Mouse (Mus musculus) common myeloid progenitor, adult 5-6 weeks (primary cell): ENCODE results near the gene Slc36a3. TPM values are rescaled to one million over a fixed set of nuclear protein-coding genes. Genes with fewer than 3 reads are reported as not detected.

Experiments
- ATAC-seq: replicated peaks from 2 replicates; pipeline ENCODE4 v1.8.0; 2016; ENCODE audit warnings: low read depth, mild to moderate bottlenecking, moderate TSS enrichment, inconsistent platforms; ENCODE audit not compliant: poor library complexity, severe bottlenecking
- total RNA-seq: library from RNA; stranded (forward); fragments of 200-1000, 187-1606 nt; gene quantifications from 2 replicates; pipeline ENCODE4 v1.2.3, GENCODE M21; 2017

Gene Slc36a3
- total RNA-seq = not detected in 2 replicates

GRCm38 (mm10) chr11:55151608-55152007 is at the start of gene Slc36a3:
TSS of gene Slc36a3 (minus strand) at chr11:55151708.
- ATAC-seq = no peak

GRCm38 (mm10) chr11:55197740-55198510 is 46.4 kb upstream of the Slc36a3 start:
- ATAC-seq = peak; percentile 91

DNA sequence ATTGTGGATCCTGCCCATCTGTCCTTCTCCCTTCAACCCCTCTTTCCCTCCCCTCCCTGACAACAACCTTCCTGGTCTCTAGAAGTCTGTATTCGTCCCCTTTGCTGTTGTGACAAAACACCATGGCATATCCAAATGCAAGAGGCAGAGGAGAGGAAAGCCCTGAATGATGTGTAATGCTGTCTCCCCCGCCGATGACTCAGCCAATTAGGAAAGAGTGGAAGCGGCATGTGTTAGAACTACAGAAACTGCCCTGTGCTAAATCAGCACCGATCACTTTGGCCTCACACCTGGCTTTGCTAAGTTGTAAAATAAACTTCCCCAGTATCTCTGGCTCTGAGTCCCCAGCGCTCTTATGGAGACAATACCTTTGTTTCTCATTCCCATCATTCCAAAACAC is 45.6 kb upstream of the Slc36a3 start:
- ATAC-seq = peak; percentile 34

DNA sequence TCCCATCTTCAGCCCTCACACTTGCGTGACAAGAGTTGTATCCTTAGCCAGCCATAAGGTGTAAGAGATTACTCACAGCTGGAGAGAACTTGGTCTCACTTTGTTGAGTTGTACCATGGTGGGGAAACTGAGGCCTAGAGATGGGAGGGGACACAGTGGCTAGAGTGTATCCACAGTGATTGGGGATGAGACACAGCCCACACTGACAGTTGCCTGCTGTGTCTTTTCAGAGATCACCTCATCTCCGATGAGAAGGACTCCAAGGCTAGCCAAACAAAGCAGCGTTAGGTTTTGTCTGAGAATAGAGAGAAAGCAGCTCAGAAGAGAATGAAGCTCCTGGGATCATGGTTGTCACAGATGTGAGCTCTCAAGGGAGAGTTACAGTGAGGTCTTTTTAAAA is 38.7 kb upstream of the Slc36a3 start:
- ATAC-seq = no peak

GRCm38 (mm10) chr11:55187777-55188176 is 36.3 kb upstream of the Slc36a3 start:
- no peak for ATAC-seq

GRCm38 (mm10) chr11:55187292-55187691 is 35.8 kb upstream of the Slc36a3 start:
- ATAC-seq = peak; percentile 48; the same call in 1 of the 2 replicates

DNA sequence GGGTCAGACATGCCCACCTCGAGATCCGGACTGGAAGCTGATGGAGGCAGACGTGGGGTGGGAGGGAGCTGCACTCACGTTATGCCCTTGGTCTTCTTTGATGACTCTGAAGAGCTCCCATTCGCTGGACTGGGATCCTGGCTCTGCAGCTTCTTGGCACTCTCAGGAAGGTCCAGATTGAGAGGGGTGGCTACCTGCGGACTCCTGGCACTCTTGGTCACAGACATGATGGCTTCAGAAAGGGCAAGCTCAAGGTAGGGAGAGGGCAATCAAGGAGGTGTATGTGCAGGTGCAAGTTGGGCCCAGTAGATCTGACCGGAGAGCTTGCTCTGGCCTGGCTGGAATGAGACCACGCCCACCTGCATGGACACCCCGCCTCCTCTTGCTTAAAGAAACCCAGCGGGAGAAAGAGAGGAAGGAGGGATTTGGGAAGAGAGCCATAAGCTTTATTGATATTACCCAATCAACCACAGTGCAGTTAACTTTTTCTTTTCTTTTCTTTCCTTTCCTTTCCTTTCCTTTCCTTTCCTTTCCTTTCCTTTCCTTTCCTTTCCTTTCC is 33.3 kb upstream of the Slc36a3 start, which contains the start of gene Slc36a2:
Gene Slc36a2 (minus strand): TSS at position 345 of the 559 bp plus-strand sequence.
- no peak for ATAC-seq

- peak; percentile 50 for ATAC-seq
These were observed 32.7 kb upstream of the Slc36a3 start for GRCm38 (mm10) chr11:55184246-55184645.

- no peak for ATAC-seq
These were observed 31.6 kb upstream of the Slc36a3 start for GRCm38 (mm10) chr11:55183124-55183523.

GRCm38 (mm10) chr11:55179856-55180255 is 28.3 kb upstream of the Slc36a3 start:
- peak; percentile 65 for ATAC-seq

GRCm38 (mm10) chr11:55178830-55179229 is 27.3 kb upstream of the Slc36a3 start:
- ATAC-seq = no peak

DNA sequence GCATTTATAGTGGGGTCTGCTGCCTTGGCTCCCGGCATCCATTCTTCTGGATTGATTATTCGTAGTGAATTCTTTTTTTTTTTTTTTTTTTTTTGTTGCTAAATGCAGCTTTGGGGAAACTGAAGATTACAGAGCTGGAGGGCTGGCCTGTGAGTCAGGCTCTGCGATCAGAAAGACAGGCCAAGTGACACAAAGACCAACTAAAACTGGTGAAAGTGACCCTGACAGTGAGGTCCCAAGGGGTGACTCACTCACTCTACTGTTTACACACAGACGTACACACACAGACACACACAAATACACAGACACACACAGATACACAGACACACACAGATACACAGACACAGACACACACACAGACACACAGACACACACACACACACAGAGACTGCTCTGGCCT is 19.0 kb upstream of the Slc36a3 start:
- no peak for ATAC-seq

- no peak for ATAC-seq
These were observed 17.4 kb upstream of the Slc36a3 start for GRCm38 (mm10) chr11:55168914-55169313.

GRCm38 (mm10) chr11:55168504-55168903 is 17.0 kb upstream of the Slc36a3 start:
- no peak for ATAC-seq

- peak; percentile 76 for ATAC-seq
These were observed 14.2 kb upstream of the Slc36a3 start for GRCm38 (mm10) chr11:55165748-55166147.

- ATAC-seq = peak; percentile 84
These were observed 13.2 kb upstream of the Slc36a3 start for GRCm38 (mm10) chr11:55164723-55165122.

- ATAC-seq = peak; percentile 52
These were observed 11.2 kb upstream of the Slc36a3 start for GRCm38 (mm10) chr11:55162670-55163069.

- ATAC-seq = peak; percentile 67
These were observed 7.4 kb upstream of the Slc36a3 start for GRCm38 (mm10) chr11:55158785-55159359.

DNA sequence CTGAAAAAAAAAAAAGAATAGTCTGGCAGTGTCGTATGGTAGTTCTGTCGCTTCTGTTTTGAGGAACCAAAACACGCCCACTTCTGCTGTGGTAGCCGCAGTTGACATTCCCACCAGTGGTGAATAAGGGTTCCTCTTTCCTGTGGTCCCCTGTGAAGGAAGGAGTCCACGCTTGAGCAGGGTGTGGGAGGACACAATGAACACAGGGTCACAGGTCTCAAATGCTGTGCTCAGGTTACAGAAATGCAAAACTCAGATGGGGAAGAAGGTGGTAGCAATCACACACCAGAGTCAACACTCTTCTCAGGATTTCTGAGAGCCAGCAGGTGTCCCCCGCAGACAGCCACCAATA is 3.5 kb upstream of the Slc36a3 start:
- ATAC-seq = peak; percentile 92

GRCm38 (mm10) chr11:55154398-55155069 is 3.0 kb upstream of the Slc36a3 start:
- peak; percentile 22 for ATAC-seq

DNA sequence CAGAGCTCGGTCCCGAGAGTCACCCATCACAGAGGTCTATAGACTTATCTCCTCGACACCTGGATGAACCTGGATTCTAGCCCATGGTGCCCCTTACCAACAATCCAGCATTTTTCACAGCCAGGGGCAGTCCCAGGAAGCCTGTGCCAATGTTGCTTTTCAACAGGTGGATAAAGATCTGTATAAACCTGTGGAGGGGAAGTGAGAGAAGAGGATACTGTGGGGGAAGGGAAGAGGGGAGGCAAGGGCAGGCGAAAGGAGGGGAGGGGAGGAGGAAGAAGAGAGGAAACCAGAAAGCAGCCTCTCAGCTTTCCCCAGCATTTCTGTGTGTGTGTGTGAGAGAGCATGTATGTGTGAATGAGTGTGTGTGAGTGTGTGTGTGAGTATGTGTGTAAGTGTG is 3.0 kb downstream of the Slc36a3 start:
- ATAC-seq = 0 out of 2 replicates have a peak, but pooled peaks have one; percentile 22
